Mouse (Mus musculus) liver, postnatal 0 days (tissue): ENCODE measurements around the gene Shc3. TPM values are rescaled to one million over a fixed set of nuclear protein-coding genes. Genes with fewer than 3 reads are reported as not detected.
A peak's percentile ranks its signal among the peaks of the same experiment; 100 is the strongest.

Experiments
- ATAC-seq: fragments of 200-750 bp; cut with Nextera tagmentation; 2 replicates; pipeline ENCODE4 v1.8.0; 2017; ENCODE audit warnings: mild to moderate bottlenecking, moderate library complexity
- DNase-seq: peaks from one replicate; pipeline ENCODE4 v3.0.0-alpha.2; 2016
- H3K27ac ChIP-seq: fragments of 300-500 bp; sonication (generic); 2 replicates; pipeline ENCODE4 v1.5.1; 2014; ENCODE audit warnings: antibody characterized with exemption, moderate library complexity, mild to moderate bottlenecking, low read depth
- H3K27me3 ChIP-seq: fragments of 300-500 bp; sonication (generic); 2 replicates; pipeline ENCODE4 v1.6.1; 2014; ENCODE audit warnings: low read length, control low read depth, mixed read lengths; ENCODE audit not compliant: insufficient read depth
- H3K36me3 ChIP-seq: fragments of 300-500 bp; sonication (generic); replicated peaks from 2 replicates; pipeline ENCODE4 v1.6.1; 2014; ENCODE audit warnings: mild to moderate bottlenecking, control low read depth, low read length, moderate library complexity, mixed read lengths; ENCODE audit not compliant: insufficient read depth
- H3K4me1 ChIP-seq: fragments of 300-500 bp; sonication (generic); 2 replicates; pipeline ENCODE4 v1.6.1; 2014; ENCODE audit warnings: antibody characterized with exemption, mild to moderate bottlenecking, control low read depth; ENCODE audit not compliant: insufficient read depth
- H3K4me2 ChIP-seq: fragments of 300-500 bp; sonication (generic); 2 replicates; pipeline ENCODE4 v1.6.1; 2014; ENCODE audit warnings: low read depth, mild to moderate bottlenecking, low read length, moderate library complexity, mixed read lengths
- H3K4me3 ChIP-seq: fragments of 300-500 bp; sonication (generic); 2 replicates; pipeline ENCODE4 v1.5.1; 2014; ENCODE audit warnings: low read depth, low read length
- H3K9ac ChIP-seq: fragments of 300-500 bp; sonication (generic); replicated peaks from 2 replicates; pipeline ENCODE4 v1.6.1; 2014; ENCODE audit warnings: mild to moderate bottlenecking, moderate library complexity
- H3K9me3 ChIP-seq: fragments of 300-500 bp; sonication (generic); 2 replicates; pipeline ENCODE4 v1.6.1; 2016; ENCODE audit warnings: mild to moderate bottlenecking, control low read depth, low read length, mixed read lengths
- CTCF ChIP-seq: sonication (generic); IDR thresholded peaks from 2 replicates; pipeline ENCODE4 v1.5.1; 2016; ENCODE audit warnings: antibody characterized with exemption, low read depth
- EP300 ChIP-seq: IDR thresholded peaks from 2 replicates; pipeline ENCODE4 v1.6.1; 2016; ENCODE audit warnings: antibody characterized with exemption, low read depth, mild to moderate bottlenecking
- WGBS: fragments of 180-500 bp; shearing (Covaris S2); extraction: QIAGEN DNeasy Blood & Tissue Kit; methylation state at CpG from one replicate; pipeline ENCODE4 v1.1.7; 2014; ENCODE audit not compliant: insufficient replicate concordance; 5-methylcytosine and 5-hydroxymethylcytosine counted together
- polyA plus RNA-seq: library from polyadenylated mRNA; unstranded; fragments of >200 nt; fragmentation: Nextera tagmentation; extraction: Ambion mirVana; gene quantifications from 2 replicates; pipeline ENCODE4 v1.2.1, GENCODE M21; 2015

The Shc3 gene
- polyA plus RNA-seq, 1 experiment from 2014 or later, result 0.07 TPM

DNA sequence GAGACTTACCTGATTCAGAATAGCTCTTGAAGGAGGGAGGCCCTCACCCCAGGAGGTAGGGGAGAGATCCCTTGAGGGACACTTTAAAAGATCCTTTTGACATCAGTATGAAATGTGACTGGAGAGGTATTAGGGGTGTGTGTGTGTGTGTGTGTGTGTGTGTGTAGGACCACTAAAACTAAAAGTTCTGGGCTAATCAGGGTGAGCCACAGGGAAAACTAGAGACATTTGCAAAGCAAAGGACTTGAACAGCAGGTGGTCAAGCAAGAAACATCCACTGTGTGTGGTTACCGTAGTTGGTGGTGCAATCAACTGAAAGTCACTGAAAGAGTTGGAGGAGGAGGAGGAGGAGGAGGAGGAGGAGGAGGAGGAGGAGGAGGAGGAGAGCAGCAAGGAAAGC lies 177.0 kb downstream of the Shc3 start:
- peaks cover 12% of the 10 kb centered on the region; the same call in 1 of the 2 replicates for H3K4me1 ChIP-seq
- no peak overlapping the region for H3K9ac ChIP-seq
- WGBS, result 100% methylated on average over 1 of the region's 1 CpGs
- no peak overlapping the region for H3K4me3 ChIP-seq
- TF ChIP-seq EP300 (no peak), CTCF (no peak)
- no peaks in the 10 kb centered on the region for H3K36me3 ChIP-seq
- H3K4me2 ChIP-seq, result no peak overlapping the region
- H3K27ac ChIP-seq, result no peak overlapping the region
- no peaks in the 10 kb centered on the region for H3K9me3 ChIP-seq
- DNase-seq, result no peak
- no peak for ATAC-seq
- no peaks in the 10 kb centered on the region for H3K27me3 ChIP-seq

DNA sequence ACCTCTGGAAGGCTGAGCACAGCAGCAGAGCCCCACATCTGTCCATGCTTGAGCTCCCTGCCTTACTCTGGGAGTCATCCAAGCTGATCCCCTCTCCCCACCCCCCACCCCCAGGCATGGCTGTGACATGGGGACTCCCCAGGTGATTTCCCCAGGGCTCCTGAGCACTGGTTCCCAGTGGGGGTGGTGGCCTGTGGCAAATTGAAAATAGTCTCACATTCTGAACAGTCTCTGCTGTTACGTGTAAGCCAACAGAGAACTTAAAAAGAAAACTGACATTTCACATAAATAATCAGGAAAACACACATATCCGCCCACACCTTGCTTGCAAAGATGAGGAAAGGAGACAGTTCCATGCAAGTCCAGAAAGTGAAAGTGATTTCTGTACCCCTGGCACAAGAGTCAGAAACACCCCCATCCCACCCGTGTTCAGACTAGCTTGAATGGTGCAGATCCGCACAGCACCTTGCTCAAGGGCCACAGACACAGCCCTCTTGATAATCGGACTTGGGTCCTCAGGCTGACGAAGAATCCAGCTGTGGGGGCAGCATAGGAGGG lies 177.8 kb downstream of the Shc3 start:
- WGBS, result 72% methylated on average over 6 of the region's 6 CpGs
- no peak for ATAC-seq
- no peak overlapping the region for H3K4me3 ChIP-seq
- 0 out of 2 replicates have a peak overlapping the region, but pooled peaks have one; percentile 13 for H3K4me2 ChIP-seq
- no peaks in the 10 kb centered on the region for H3K9me3 ChIP-seq
- no peak overlapping the region for H3K27ac ChIP-seq
- no peaks in the 10 kb centered on the region for H3K27me3 ChIP-seq
- H3K4me1 ChIP-seq, result peaks cover 12% of the 10 kb centered on the region; the same call in 1 of the 2 replicates
- H3K36me3 ChIP-seq, result no peaks in the 10 kb centered on the region
- DNase-seq, result no peak
- TF ChIP-seq EP300, result no peak
- H3K9ac ChIP-seq, result no peak overlapping the region

DNA sequence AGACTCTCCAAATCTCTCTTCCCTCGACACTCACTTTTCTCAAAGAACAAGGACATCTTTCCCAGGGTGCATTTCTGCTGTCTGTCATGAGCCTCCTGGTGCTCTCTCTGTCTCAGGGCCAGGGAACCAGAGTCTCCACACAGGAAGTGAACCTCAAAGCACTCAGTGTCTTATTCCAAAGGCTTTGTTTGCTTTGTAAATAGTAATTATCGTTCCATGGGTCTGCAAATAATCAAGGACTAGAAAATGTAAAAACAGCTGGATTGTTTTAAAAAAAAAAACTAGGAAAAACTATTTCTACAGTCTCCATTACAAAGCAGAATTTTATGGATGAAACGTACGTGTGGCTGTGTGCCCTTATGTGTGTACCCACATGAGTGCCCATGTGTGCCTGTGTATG lies 178.8 kb downstream of the Shc3 start:
- Histone ChIP-seq H3K36me3 (no peaks in the 10 kb centered on the region), H3K9ac (no peak overlapping the region), H3K4me2 (no peak overlapping the region), H3K27me3 (no peaks in the 10 kb centered on the region), H3K27ac (no peak overlapping the region), H3K4me3 (no peak overlapping the region), H3K9me3 (no peaks in the 10 kb centered on the region), H3K4me1 (peaks cover 12% of the 10 kb centered on the region; the same call in 1 of the 2 replicates)
- DNase-seq (no peak), ATAC-seq (no peak)
- 61% methylated on average over 4 of the region's 4 CpGs for WGBS
- TF ChIP-seq CTCF (no peak), EP300 (no peak)

DNA sequence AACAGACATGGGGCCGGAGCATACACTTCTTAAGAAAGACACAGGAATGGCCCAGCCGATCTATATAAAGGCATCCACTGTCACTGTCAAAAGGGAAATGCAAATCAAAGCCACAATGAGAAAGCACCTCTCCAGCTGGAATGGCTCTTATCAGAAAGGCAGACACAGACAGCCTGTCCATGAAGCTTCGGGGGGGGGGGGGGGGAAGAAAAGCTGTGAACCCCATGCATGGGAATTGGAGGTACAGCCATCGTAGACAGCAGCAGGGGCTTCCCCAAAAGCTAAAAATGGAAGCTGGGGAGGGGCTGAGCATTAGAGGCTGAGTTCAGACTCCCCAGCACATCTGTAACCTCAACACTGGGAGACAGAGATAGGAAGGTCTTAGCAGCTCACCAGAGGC lies 181.3 kb downstream of the Shc3 start:
- DNase-seq (no peak), ATAC-seq (no peak)
- Histone ChIP-seq H3K4me2 (no peak overlapping the region), H3K27ac (no peak overlapping the region), H3K4me3 (no peak overlapping the region), H3K9me3 (no peaks in the 10 kb centered on the region), H3K9ac (no peak overlapping the region), H3K36me3 (no peaks in the 10 kb centered on the region), H3K4me1 (peaks cover 12% of the 10 kb centered on the region; the same call in 1 of the 2 replicates), H3K27me3 (no peaks in the 10 kb centered on the region)
- WGBS, result 29% methylated on average over 4 of the region's 4 CpGs
- TF ChIP-seq CTCF (no peak), EP300 (no peak)

DNA sequence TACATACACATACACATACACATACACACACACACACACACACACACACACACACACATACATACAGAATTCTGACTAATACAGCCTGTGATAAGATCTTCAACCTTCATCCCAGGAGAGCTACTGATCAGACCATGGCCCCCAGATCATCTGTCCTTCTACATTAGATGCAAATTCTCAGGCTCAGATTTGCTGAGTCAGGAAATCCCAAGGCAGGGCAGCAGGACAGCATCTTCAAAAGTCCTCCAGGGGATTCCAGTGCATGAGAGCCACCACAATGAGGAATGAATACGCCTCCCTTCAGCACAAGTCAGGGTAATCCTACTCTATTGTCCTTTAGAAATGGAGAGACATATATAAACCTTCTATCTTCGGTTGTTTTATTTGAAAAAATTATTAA lies 184.3 kb downstream of the Shc3 start:
- TF ChIP-seq EP300, result no peak
- TF ChIP-seq CTCF, result no peak
- Histone ChIP-seq H3K9me3 (no peaks in the 10 kb centered on the region), H3K27me3 (no peaks in the 10 kb centered on the region), H3K4me3 (no peak overlapping the region), H3K4me2 (no peak overlapping the region), H3K36me3 (no peaks in the 10 kb centered on the region), H3K4me1 (no peaks in the 10 kb centered on the region), H3K9ac (no peak overlapping the region), H3K27ac (no peak overlapping the region)
- ATAC-seq (no peak), DNase-seq (no peak)
- WGBS, result 72% methylated on average over 2 of the region's 2 CpGs

DNA sequence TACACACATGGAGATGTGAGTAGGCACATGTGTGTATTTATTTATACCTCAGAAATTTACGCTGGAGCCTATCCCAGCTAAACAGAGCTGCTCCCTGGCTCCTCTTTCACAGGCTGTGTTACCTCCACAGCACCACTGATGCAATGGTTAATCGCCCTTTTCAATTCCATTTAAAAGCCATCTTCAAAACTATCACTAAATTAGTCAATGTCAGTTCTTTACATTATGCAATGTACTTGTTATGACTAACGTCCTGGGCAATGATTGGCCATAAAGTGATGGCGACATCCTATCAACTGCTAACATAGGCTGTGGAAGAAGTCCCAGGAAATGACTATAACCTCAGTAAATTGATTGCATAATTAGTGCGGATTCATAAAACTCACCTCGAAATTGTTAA lies 187.7 kb downstream of the Shc3 start:
- Histone ChIP-seq H3K4me2 (no peak overlapping the region), H3K27ac (no peak overlapping the region), H3K36me3 (no peaks in the 10 kb centered on the region), H3K9me3 (no peaks in the 10 kb centered on the region), H3K4me1 (peaks cover 3% of the 10 kb centered on the region; the same call in 1 of the 2 replicates), H3K27me3 (no peaks in the 10 kb centered on the region), H3K4me3 (no peak overlapping the region), H3K9ac (no peak overlapping the region)
- TF ChIP-seq EP300 (no peak), CTCF (no peak)
- ATAC-seq, result no peak
- DNase-seq, result no peak
- WGBS, result 68% methylated on average over 6 of the region's 6 CpGs

Other genes starting within 250 kb of the Shc3 start
- gene S1pr3, start 160.8 kb downstream of the Shc3 start, polyA plus RNA-seq, result 1.3 and 1.4 TPM in 2 replicates
- gene Cks2, start 75.8 kb upstream of the Shc3 start, polyA plus RNA-seq, result 278 and 292 TPM in 2 replicates
- 11.1 and 12.2 TPM in 2 replicates for gene Secisbp2, start 82.3 kb upstream of the Shc3 start, polyA plus RNA-seq
- 2.9 and 3.9 TPM in 2 replicates for gene Sema4d, start 224.3 kb upstream of the Shc3 start, polyA plus RNA-seq